Mouse (Mus musculus): Measurements from ENCODE around the gene Camta1. TPM values are rescaled to one million over a fixed set of nuclear protein-coding genes. Genes with fewer than 3 reads are reported as not detected.
"Not testable (repeated sequence)": the region's sequence is repeated elsewhere in the genome, so short reads cannot be mapped to it uniquely, and the experiment has no call there.

Gene Camta1
- total RNA-seq, 1 experiment, result 9.3 TPM

DNA sequence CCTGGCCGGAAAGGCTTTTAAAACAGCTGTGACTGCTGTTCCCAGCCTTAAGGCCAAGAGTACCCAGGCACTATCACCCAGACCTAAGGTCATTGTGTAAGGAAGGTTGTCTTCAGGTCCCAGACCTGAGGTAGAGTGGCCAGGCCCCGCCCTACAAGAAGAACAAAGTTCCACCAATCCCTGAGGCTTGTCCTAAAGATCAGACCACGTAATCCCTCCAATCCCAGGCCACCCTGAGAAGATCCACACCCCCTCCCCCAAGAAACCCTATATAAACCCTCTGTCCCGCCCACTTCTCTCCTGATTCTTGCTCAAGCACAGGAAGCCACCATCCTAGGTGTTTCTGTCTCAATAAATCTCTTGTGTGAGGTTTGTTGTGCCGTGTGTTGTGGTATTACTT is 981.3 kb downstream of the Camta1 start:
- H3K9ac ChIP-seq (ENCODE audit: insufficient read depth, low read depth, low read length, poor library complexity, severe bottlenecking), result no peak overlapping the region
- H3K4me3 ChIP-seq (ENCODE audit: insufficient read depth in 1 of 2, low read depth in 1 of 2, low read length in 2 of 2, poor library complexity in 1 of 2, severe bottlenecking in 1 of 2), result peak overlapping the region in 1 of 2 experiments; percentile 27; a peak in 1 of 4 replicates
- in situ Hi-C loops (cut with MboI; ENCODE audit: low sequenced_read_pairs in 2 of 2, unreplicated experiment in 2 of 2), result loop anchor here in 1 of 2 experiments (25.0 kb wide), 1 partner anchor 218 kb away; the partner anchor contains the start of gene Slc45a1
- TF ChIP-seq HCFC1 (IDR thresholded peaks at IDR 0.05; ENCODE audit: borderline replicate concordance, insufficient read depth, low read length) (no peak), CHD2 (IDR thresholded peaks at IDR 0.05; ENCODE audit: low read depth, low read length) (no peak), ZC3H11A (IDR thresholded peaks at IDR 0.05; ENCODE audit: borderline replicate concordance, low read depth, low read length) (no peak), ZNF384 (IDR thresholded peaks at IDR 0.05; ENCODE audit: low read depth, low read length) (no peak), MAFK (IDR thresholded peaks at IDR 0.05; ENCODE audit: insufficient read depth, low read depth, low read length) (no peak)
- H3K4me1 ChIP-seq (ENCODE audit: control insufficient read depth in 2 of 2, insufficient read depth in 2 of 2, low read length in 2 of 2, poor library complexity in 1 of 2), result peaks cover 0 to 7% of the 10 kb centered on the region in 2 experiments; a peak in 2 of 4 replicates
- H3K9me3 ChIP-seq (ENCODE audit: control insufficient read depth, insufficient read depth, low read depth, low read length), result no peaks in the 10 kb centered on the region
- H3K27ac ChIP-seq (ENCODE audit: insufficient read depth, low read depth, low read length, poor library complexity, severe bottlenecking), result peak overlapping the region; percentile 71; the same call in 1 of the 2 replicates
- no peaks in the 10 kb centered on the region for H3K36me3 ChIP-seq (ENCODE audit: control insufficient read depth, insufficient read depth, low read length, poor library complexity, severe bottlenecking)
- peak; percentile 75 for DNase-seq (ENCODE audit: low read depth, low spot score)

- Histone ChIP-seq H3K4me1 (ENCODE audit: control insufficient read depth in 2 of 2, insufficient read depth in 2 of 2, low read length in 2 of 2, poor library complexity in 1 of 2) (peaks cover 0 to 7% of the 10 kb centered on the region in 2 experiments; a peak in 2 of 4 replicates), H3K4me3 (ENCODE audit: insufficient read depth in 1 of 2, low read depth in 1 of 2, low read length in 2 of 2, poor library complexity in 1 of 2, severe bottlenecking in 1 of 2) (peak overlapping the region; percentile 27 to 58; a peak in 3 of 4 replicates), H3K9me3 (ENCODE audit: control insufficient read depth, insufficient read depth, low read depth, low read length) (no peaks in the 10 kb centered on the region), H3K27ac (ENCODE audit: insufficient read depth, low read depth, low read length, poor library complexity, severe bottlenecking) (peak overlapping the region; percentile 71; the same call in 1 of the 2 replicates), H3K9ac (ENCODE audit: insufficient read depth, low read depth, low read length, poor library complexity, severe bottlenecking) (peak overlapping the region; percentile 43; the same call in 1 of the 2 replicates), H3K36me3 (ENCODE audit: control insufficient read depth, insufficient read depth, low read length, poor library complexity, severe bottlenecking) (no peaks in the 10 kb centered on the region)
- TF ChIP-seq MAFK (IDR thresholded peaks at IDR 0.05; ENCODE audit: insufficient read depth, low read depth, low read length), result no peak
- TF ChIP-seq CHD2 (IDR thresholded peaks at IDR 0.05; ENCODE audit: low read depth, low read length), result no peak
- no peak for TF ChIP-seq ZNF384 (IDR thresholded peaks at IDR 0.05; ENCODE audit: low read depth, low read length)
- no peak for TF ChIP-seq ZC3H11A (IDR thresholded peaks at IDR 0.05; ENCODE audit: borderline replicate concordance, low read depth, low read length)
- no peak for TF ChIP-seq HCFC1 (IDR thresholded peaks at IDR 0.05; ENCODE audit: borderline replicate concordance, insufficient read depth, low read length)
- DNase-seq (ENCODE audit: low read depth, low spot score), result no peak
- in situ Hi-C loops (cut with MboI; ENCODE audit: low sequenced_read_pairs in 2 of 2, unreplicated experiment in 2 of 2), result loop anchor here in 1 of 2 experiments (25.0 kb wide), 1 partner anchor 217 kb away; the partner anchor contains the start of gene Slc45a1
Measured at GRCm38 (mm10) chr4:150879631-150880030, 982.0 kb downstream of the Camta1 start.

DNA sequence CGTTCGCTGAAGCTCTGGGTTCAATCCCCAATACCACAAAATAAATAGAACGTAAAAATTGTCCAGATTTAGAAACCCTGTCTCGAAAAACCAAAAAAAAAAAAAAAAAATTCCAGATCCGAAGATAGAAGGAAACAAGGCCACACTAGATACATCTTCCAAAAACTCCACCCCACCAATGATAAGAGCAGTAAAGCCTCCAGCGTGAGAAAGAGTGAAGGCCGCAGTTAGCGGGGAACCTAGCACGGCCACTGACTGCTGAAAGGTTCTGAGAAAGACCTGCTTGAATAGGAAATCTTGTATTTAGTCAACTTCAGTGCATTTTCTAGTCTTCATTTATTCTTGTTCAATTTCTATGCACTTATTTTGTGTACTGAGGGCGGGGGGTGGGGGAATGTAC is 986.3 kb downstream of the Camta1 start:
- in situ Hi-C loops (cut with MboI; ENCODE audit: low sequenced_read_pairs in 2 of 2, unreplicated experiment in 2 of 2), result loop anchor here in 1 of 2 experiments (25.0 kb wide), 1 partner anchor 213 kb away; the partner anchor contains the start of gene Slc45a1
- Histone ChIP-seq H3K4me3 (ENCODE audit: insufficient read depth in 1 of 2, low read depth in 1 of 2, low read length in 2 of 2, poor library complexity in 1 of 2, severe bottlenecking in 1 of 2) (no peak overlapping the region), H3K27ac (ENCODE audit: insufficient read depth, low read depth, low read length, poor library complexity, severe bottlenecking) (no peak overlapping the region), H3K9ac (ENCODE audit: insufficient read depth, low read depth, low read length, poor library complexity, severe bottlenecking) (no peak overlapping the region), H3K4me1 (ENCODE audit: control insufficient read depth in 2 of 2, insufficient read depth in 2 of 2, low read length in 2 of 2, poor library complexity in 1 of 2) (peaks cover 5 to 23% of the 10 kb centered on the region in 2 experiments; a peak in 3 of 4 replicates), H3K9me3 (ENCODE audit: control insufficient read depth, insufficient read depth, low read depth, low read length) (no peaks in the 10 kb centered on the region), H3K36me3 (ENCODE audit: control insufficient read depth, insufficient read depth, low read length, poor library complexity, severe bottlenecking) (no peaks in the 10 kb centered on the region)
- DNase-seq (ENCODE audit: low read depth, low spot score), result no peak
- TF ChIP-seq CHD2 (IDR thresholded peaks at IDR 0.05; ENCODE audit: low read depth, low read length) (no peak), MAFK (IDR thresholded peaks at IDR 0.05; ENCODE audit: insufficient read depth, low read depth, low read length) (no peak), ZNF384 (IDR thresholded peaks at IDR 0.05; ENCODE audit: low read depth, low read length) (peak; percentile 72), HCFC1 (IDR thresholded peaks at IDR 0.05; ENCODE audit: borderline replicate concordance, insufficient read depth, low read length) (no peak)

GRCm38 (mm10) chr4:150874416-150874815 is 987.3 kb downstream of the Camta1 start:
- H3K9ac ChIP-seq (ENCODE audit: insufficient read depth, low read depth, low read length, poor library complexity, severe bottlenecking); H3K36me3 ChIP-seq (ENCODE audit: control insufficient read depth, insufficient read depth, low read length, poor library complexity, severe bottlenecking); H3K4me3 ChIP-seq (ENCODE audit: insufficient read depth in 1 of 2, low read depth in 1 of 2, low read length in 2 of 2, poor library complexity in 1 of 2, severe bottlenecking in 1 of 2); in situ Hi-C loops (cut with MboI; ENCODE audit: low sequenced_read_pairs in 2 of 2, unreplicated experiment in 2 of 2); H3K27ac ChIP-seq (ENCODE audit: insufficient read depth, low read depth, low read length, poor library complexity, severe bottlenecking); H3K9me3 ChIP-seq (ENCODE audit: control insufficient read depth, insufficient read depth, low read depth, low read length); DNase-seq (ENCODE audit: low read depth, low spot score): not testable (repeated sequence)
- peaks cover 5 to 27% of the 10 kb centered on the region in 2 experiments; a peak in 3 of 4 replicates for H3K4me1 ChIP-seq (ENCODE audit: control insufficient read depth in 2 of 2, insufficient read depth in 2 of 2, low read length in 2 of 2, poor library complexity in 1 of 2)

DNA sequence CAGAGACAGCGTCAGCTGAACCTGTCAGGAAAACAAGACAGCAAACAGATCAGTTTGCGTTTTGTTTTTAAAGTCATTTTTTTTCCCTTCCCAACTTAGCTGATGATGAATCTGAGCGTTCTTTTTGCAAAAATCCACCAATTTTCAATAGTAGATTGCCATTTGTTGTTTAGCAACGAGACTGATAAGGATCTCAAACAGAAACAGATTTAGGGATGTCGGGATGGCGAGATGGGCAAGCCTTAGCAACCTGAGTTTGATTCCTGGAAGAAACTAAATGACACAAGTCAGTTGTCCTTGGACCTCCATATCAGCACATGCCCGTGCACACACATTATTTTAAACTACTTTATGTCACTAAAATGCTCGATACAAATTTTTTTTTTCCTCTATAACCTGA is 989.0 kb downstream of the Camta1 start:
- no peak overlapping the region for H3K27ac ChIP-seq (ENCODE audit: insufficient read depth, low read depth, low read length, poor library complexity, severe bottlenecking)
- no peaks in the 10 kb centered on the region for H3K9me3 ChIP-seq (ENCODE audit: control insufficient read depth, insufficient read depth, low read depth, low read length)
- TF ChIP-seq ZC3H11A (IDR thresholded peaks at IDR 0.05; ENCODE audit: borderline replicate concordance, low read depth, low read length) (no peak), HCFC1 (IDR thresholded peaks at IDR 0.05; ENCODE audit: borderline replicate concordance, insufficient read depth, low read length) (no peak), ZNF384 (IDR thresholded peaks at IDR 0.05; ENCODE audit: low read depth, low read length) (no peak), CHD2 (IDR thresholded peaks at IDR 0.05; ENCODE audit: low read depth, low read length) (no peak), MAFK (IDR thresholded peaks at IDR 0.05; ENCODE audit: insufficient read depth, low read depth, low read length) (no peak)
- no peak for DNase-seq (ENCODE audit: low read depth, low spot score)
- no peak overlapping the region for H3K4me3 ChIP-seq (ENCODE audit: insufficient read depth in 1 of 2, low read depth in 1 of 2, low read length in 2 of 2, poor library complexity in 1 of 2, severe bottlenecking in 1 of 2)
- no peak overlapping the region for H3K9ac ChIP-seq (ENCODE audit: insufficient read depth, low read depth, low read length, poor library complexity, severe bottlenecking)
- in situ Hi-C loops (cut with MboI; ENCODE audit: low sequenced_read_pairs in 2 of 2, unreplicated experiment in 2 of 2), result no loop called here
- H3K36me3 ChIP-seq (ENCODE audit: control insufficient read depth, insufficient read depth, low read length, poor library complexity, severe bottlenecking), result peaks cover 8% of the 10 kb centered on the region
- peaks cover 5 to 27% of the 10 kb centered on the region in 2 experiments; a peak in 3 of 4 replicates for H3K4me1 ChIP-seq (ENCODE audit: control insufficient read depth in 2 of 2, insufficient read depth in 2 of 2, low read length in 2 of 2, poor library complexity in 1 of 2)

Data from ES-E14 (cell line).